Comparison of ENCODE assay signal across 8 mouse cellular contexts in genomic region chr5:65958597-65958996, GRCm38 (mm10). TPM values are rescaled to one million over a fixed set of nuclear protein-coding genes. Genes with fewer than 3 reads are reported as not detected.
DNase-seq lines count a peak whose midpoint lies in the region; ATAC-seq and TF ChIP-seq lines count a peak whose summit lies in the region.

No protein-coding gene starts in this region.

- H3K27me3 ChIP-seq in intestine, postnatal 0 days (replicated peaks; ENCODE audit: control insufficient read depth, insufficient read depth, low read length) = no peaks in the 10 kb centered on the region
- H3K27me3 ChIP-seq in intestine, embryonic 15.5 days (replicated peaks) = no peaks in the 10 kb centered on the region
- no peaks in the 10 kb centered on the region for H3K27me3 ChIP-seq in limb, embryonic 11.5 days (ENCODE audit: control insufficient read depth, insufficient read depth, low read length)

- H3K4me3 ChIP-seq in intestine, postnatal 0 days (ENCODE audit: low read depth, low read length) = no peak overlapping the region
- H3K4me3 ChIP-seq in intestine, embryonic 15.5 days (replicated peaks) = no peak overlapping the region
- no peak overlapping the region for H3K4me3 ChIP-seq in limb, embryonic 11.5 days (ENCODE audit: low read depth, low read length)

- no peaks in the 10 kb centered on the region for H3K4me1 ChIP-seq in intestine, postnatal 0 days (replicated peaks; ENCODE audit: control insufficient read depth, insufficient read depth, low read length)
- no peaks in the 10 kb centered on the region for H3K4me1 ChIP-seq in intestine, embryonic 15.5 days (replicated peaks)
- H3K4me1 ChIP-seq in limb, embryonic 11.5 days (ENCODE audit: control insufficient read depth, insufficient read depth, low read length) = no peaks in the 10 kb centered on the region

- 2% methylated on average over 4 of the region's 4 CpGs for WGBS in intestine, postnatal 0 days
- 4% methylated on average over 4 of the region's 4 CpGs for WGBS in intestine, embryonic 15.5 days
- WGBS in limb, embryonic 11.5 days = 7% methylated on average over 4 of the region's 4 CpGs

- H3K9me3 ChIP-seq in intestine, postnatal 0 days (ENCODE audit: control insufficient read depth) = no peaks in the 10 kb centered on the region
- H3K9me3 ChIP-seq in intestine, embryonic 15.5 days = no peaks in the 10 kb centered on the region
- no peaks in the 10 kb centered on the region for H3K9me3 ChIP-seq in limb, embryonic 11.5 days (ENCODE audit: control insufficient read depth, low read length)

- ATAC-seq in CD4-positive, CD25-positive, alpha-beta regulatory T cell, adult 4 months = no peak
- ATAC-seq in intestine, postnatal 0 days = no peak
- no peak for ATAC-seq in intestine, embryonic 15.5 days
- ATAC-seq in limb, embryonic 11.5 days (ENCODE audit: insufficient number of reproducible peaks, low FRiP score, low TSS enrichment, low read depth) = no peak

- no peaks in the 10 kb centered on the region for H3K36me3 ChIP-seq in intestine, postnatal 0 days (ENCODE audit: control insufficient read depth, insufficient read depth)
- no peaks in the 10 kb centered on the region for H3K36me3 ChIP-seq in intestine, embryonic 15.5 days
- no peaks in the 10 kb centered on the region for H3K36me3 ChIP-seq in limb, embryonic 11.5 days (ENCODE audit: control insufficient read depth, insufficient read depth, low read length)

- DNase-seq in CD4-positive, CD25-positive, alpha-beta regulatory T cell, adult 2 months (ENCODE audit: low read depth, low spot score) = peak; percentile 90
- peak; percentile 45 for DNase-seq in urinary bladder, postnatal 25 days (ENCODE audit: low spot score)
- DNase-seq in urinary bladder, postnatal 10 days (ENCODE audit: low spot score) = no peak
- peak; percentile 54 for DNase-seq in limb, embryonic 11.5 days (ENCODE audit: low spot score)
- peak; percentile 32 for DNase-seq in telencephalon, adult 2 months (ENCODE audit: low read depth, low spot score)

- TF ChIP-seq CTCF in intestine, postnatal 0 days (IDR thresholded peaks at IDR 0.05; ENCODE audit: low read depth) = peak; percentile 82

- H3K4me2 ChIP-seq in intestine, postnatal 0 days (replicated peaks; ENCODE audit: low read depth) = no peak overlapping the region
- H3K4me2 ChIP-seq in intestine, embryonic 15.5 days (replicated peaks) = no peak overlapping the region
- no peak overlapping the region for H3K4me2 ChIP-seq in limb, embryonic 11.5 days (ENCODE audit: low read depth, severe bottlenecking)

- no peak overlapping the region for H3K9ac ChIP-seq in intestine, postnatal 0 days (ENCODE audit: low read depth, low read length)
- H3K9ac ChIP-seq in intestine, embryonic 15.5 days = no peak overlapping the region
- H3K9ac ChIP-seq in limb, embryonic 11.5 days (ENCODE audit: low read length) = no peak overlapping the region

- no peak overlapping the region for H3K27ac ChIP-seq in intestine, postnatal 0 days (ENCODE audit: low read depth, low read length)
- no peak overlapping the region for H3K27ac ChIP-seq in intestine, embryonic 15.5 days
- no peak overlapping the region for H3K27ac ChIP-seq in limb, embryonic 11.5 days (replicated peaks; ENCODE audit: low read depth, low read length)

RNA-seq across cellular contexts. Expression of gene Chrna9, which starts 23.9 kb away (rescaled TPM):
- polyA plus RNA-seq in CD4-positive, CD25-positive, alpha-beta regulatory T cell, adult 4 months (2017; shearing (Covaris generic)) = 1 to 10 TPM; 2.0 to 2.1 TPM
- polyA plus RNA-seq in intestine, postnatal 0 days (2015; fragmentation: Nextera tagmentation; extraction: Ambion mirVana) = not detected in 2 replicates
- not detected in 2 replicates for polyA plus RNA-seq in intestine, embryonic 15.5 days (2015; fragmentation: Nextera tagmentation; extraction: Ambion mirVana)
- polyA plus RNA-seq in limb, embryonic 11.5 days (2014; fragmentation: Nextera tagmentation; extraction: Ambion mirVana) = 0.59 and 0.64 TPM in 2 replicates

RNA-seq across cellular contexts. Expression of gene 9130230L23Rik, which starts 45.5 kb away (rescaled TPM):
- polyA plus RNA-seq in CD4-positive, CD25-positive, alpha-beta regulatory T cell, adult 4 months (2017; shearing (Covaris generic)) = not detected
- polyA plus RNA-seq in intestine, postnatal 0 days (2015; fragmentation: Nextera tagmentation; extraction: Ambion mirVana) = 6.7 and 7.0 TPM in 2 replicates
- 1.6 and 2.4 TPM in 2 replicates for polyA plus RNA-seq in intestine, embryonic 15.5 days (2015; fragmentation: Nextera tagmentation; extraction: Ambion mirVana)
- not detected in 2 replicates for polyA plus RNA-seq in limb, embryonic 11.5 days (2014; fragmentation: Nextera tagmentation; extraction: Ambion mirVana)
